Mouse (Mus musculus): ENCODE results near the gene Shb. TPM values are rescaled to one million over a fixed set of nuclear protein-coding genes. Genes with fewer than 3 reads are reported as not detected.

Shb gene
- polyA plus RNA-seq, 1 experiment from 2014 or later: 7.2 TPM

DNA sequence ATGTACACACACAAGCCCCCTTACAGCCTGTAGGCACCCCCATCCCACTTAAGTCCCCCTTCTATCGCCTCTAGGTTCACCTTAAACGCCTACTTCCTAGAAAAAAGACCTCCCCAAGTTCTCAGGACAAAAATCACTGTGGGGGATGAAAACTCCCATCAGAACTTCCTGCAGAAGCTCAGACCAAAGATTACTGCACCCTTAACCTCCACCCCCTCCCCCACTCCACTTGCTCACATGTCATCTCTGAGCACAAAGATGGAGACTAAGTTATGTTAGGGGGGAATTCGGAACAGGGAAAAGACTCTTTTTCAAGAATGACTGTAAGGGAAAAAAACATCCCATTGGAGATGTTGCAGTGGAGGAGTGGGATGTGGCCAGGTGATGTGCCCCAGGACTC, 6.7 kb downstream of the Shb start:
- H3K27me3 ChIP-seq: no peaks in the 10 kb centered on the region
- no peaks in the 10 kb centered on the region for H3K9me3 ChIP-seq
- peaks cover 51% of the 10 kb centered on the region for H3K4me1 ChIP-seq (replicated peaks)
- no peak for ATAC-seq (ENCODE audit: low FRiP score, low read depth)
- H3K9ac ChIP-seq: no peak overlapping the region
- H3K4me2 ChIP-seq: peak overlapping the region; percentile 88; the same call in 1 of the 2 replicates
- no peak overlapping the region for H3K27ac ChIP-seq (replicated peaks)
- no peak overlapping the region for H3K4me3 ChIP-seq
- WGBS: 89% methylated on average over 3 of the region's 3 CpGs
- H3K36me3 ChIP-seq: no peaks in the 10 kb centered on the region

DNA sequence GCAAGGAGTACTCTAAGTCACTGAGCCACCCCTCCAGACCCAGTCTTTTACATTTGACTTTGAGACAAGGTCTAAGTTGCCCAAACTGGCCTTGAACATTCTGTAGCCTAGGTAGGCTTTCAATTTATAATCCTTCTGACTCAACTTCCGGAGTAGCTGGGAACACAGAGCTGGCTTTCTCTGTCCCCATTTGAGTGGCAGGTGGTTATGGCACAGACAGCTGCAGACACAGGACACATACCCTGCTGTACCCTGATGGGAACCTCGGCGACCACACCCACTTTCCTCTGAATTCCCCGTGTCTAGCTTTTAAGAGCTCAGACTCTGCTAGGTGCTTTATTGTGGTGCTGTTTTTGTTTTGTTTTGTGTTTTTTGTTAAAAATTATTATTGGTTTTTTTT, 7.7 kb downstream of the Shb start:
- Histone ChIP-seq H3K9ac (no peak overlapping the region), H3K36me3 (no peaks in the 10 kb centered on the region), H3K4me1 (replicated peaks) (peaks cover 43% of the 10 kb centered on the region), H3K4me3 (no peak overlapping the region), H3K27ac (replicated peaks) (no peak overlapping the region), H3K4me2 (no peak overlapping the region), H3K27me3 (no peaks in the 10 kb centered on the region), H3K9me3 (no peaks in the 10 kb centered on the region)
- 84% methylated on average over 4 of the region's 4 CpGs for WGBS
- ATAC-seq (ENCODE audit: low FRiP score, low read depth): no peak

DNA sequence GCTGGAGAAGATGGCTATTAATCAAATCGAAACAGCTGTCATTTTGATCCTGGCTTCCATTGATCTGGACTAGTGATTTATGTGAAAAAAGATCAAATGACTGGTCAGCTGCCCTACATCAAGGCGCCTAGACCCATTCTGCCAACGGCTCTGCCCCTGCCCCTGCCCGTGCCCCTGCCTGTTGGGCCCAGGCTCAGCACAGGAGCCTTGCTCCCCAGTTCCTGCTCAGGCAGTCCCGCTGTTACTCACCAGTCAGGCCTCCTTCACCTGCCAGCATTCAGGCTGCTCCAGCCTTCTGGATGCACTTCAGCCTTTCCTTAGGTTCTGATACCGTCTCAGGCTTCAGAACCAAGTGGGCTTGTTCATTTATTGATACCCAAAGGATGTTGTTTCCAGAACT, 8.9 kb downstream of the Shb start:
- Histone ChIP-seq H3K27ac (replicated peaks) (no peak overlapping the region), H3K36me3 (no peaks in the 10 kb centered on the region), H3K4me1 (replicated peaks) (peaks cover 30% of the 10 kb centered on the region), H3K9me3 (no peaks in the 10 kb centered on the region), H3K27me3 (no peaks in the 10 kb centered on the region), H3K4me3 (no peak overlapping the region), H3K4me2 (no peak overlapping the region), H3K9ac (no peak overlapping the region)
- WGBS: 76% methylated on average over 6 of the region's 6 CpGs
- no peak for ATAC-seq (ENCODE audit: low FRiP score, low read depth)

DNA sequence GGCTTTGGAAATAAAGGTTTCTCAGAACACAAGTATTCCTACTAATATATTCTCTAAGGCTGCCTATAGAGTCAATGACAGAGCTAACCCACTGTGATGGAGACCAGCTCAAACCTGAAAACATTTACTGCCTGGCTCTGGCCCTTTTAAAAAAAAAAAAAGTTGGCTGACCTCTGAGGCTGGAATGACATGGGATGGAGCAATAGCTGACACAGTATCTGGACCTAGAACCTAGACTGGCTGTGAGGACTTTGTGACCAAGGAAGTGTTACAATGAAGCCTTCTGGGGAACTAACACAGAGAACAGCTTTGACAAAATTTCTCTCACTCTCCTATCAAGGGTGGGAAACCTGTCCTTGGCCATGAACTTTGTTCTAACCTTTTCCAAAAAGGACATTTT, 9.3 kb downstream of the Shb start:
- Histone ChIP-seq H3K27ac (replicated peaks) (no peak overlapping the region), H3K36me3 (no peaks in the 10 kb centered on the region), H3K9ac (no peak overlapping the region), H3K4me3 (no peak overlapping the region), H3K4me1 (replicated peaks) (peaks cover 26% of the 10 kb centered on the region), H3K9me3 (no peaks in the 10 kb centered on the region), H3K4me2 (no peak overlapping the region), H3K27me3 (no peaks in the 10 kb centered on the region)
- no peak for ATAC-seq (ENCODE audit: low FRiP score, low read depth)

DNA sequence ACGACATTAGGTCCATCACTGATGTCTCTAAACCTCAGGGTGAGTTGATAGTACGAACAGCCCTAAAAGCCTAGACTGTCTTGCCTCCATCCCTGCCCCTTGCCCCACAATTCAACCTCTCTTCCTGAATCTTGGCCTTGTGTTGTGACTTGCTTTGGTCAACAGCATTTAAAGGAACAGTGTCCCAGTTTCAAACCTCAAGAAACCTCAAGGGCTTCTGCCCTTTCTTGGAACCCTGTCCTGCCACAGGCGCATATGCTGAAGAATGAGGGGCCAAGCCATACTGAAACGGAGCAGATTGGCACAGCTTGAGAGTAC, 9.7 kb downstream of the Shb start:
- WGBS: 76% methylated on average over 4 of the region's 4 CpGs
- H3K4me3 ChIP-seq: no peak overlapping the region
- H3K9ac ChIP-seq: no peak overlapping the region
- H3K9me3 ChIP-seq: no peaks in the 10 kb centered on the region
- no peak overlapping the region for H3K27ac ChIP-seq (replicated peaks)
- no peak overlapping the region for H3K4me2 ChIP-seq
- peaks cover 22% of the 10 kb centered on the region for H3K4me1 ChIP-seq (replicated peaks)
- no peak for ATAC-seq (ENCODE audit: low FRiP score, low read depth)
- no peaks in the 10 kb centered on the region for H3K27me3 ChIP-seq
- H3K36me3 ChIP-seq: no peaks in the 10 kb centered on the region

DNA sequence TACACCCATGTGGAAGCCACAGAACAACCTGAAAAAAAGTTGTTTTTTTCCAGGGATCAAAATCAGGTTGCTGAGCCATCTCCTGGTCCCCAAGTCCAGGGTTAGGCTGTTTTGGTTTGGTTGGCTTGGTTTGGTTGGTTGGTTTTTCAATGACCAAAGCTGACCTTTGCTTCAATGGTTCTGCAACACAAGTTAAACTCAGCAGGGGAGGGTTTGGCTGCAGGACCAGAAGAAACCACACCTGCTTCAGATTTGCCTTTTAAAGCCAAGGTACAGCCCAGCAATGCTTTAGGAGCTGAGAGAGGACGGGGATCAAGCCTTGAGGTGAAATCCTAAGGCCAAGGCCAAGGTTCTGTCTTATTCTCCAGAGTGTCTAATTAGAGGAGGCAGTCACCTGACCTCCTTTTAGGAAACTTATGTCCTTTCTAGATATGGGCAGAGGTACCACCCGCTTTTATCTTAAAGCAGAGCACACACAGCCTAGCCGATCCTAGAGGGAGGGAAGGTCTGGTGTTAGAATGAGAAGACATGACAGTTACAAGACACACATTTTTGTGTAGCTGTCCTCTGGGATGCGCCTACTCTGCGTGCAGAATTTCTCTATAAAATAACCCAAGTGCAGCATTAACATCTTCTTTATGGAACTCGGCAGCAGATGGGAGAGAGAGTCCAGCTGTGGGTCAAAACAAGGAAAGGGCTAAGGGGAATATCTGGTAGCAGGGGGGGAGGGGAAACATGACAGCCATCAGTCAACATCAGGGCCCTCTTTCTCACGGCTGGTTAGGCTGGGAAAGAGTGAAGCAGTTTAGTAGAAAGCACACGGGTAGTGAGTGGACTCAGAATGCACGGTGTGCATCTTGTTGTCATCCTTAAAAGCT, 10.3 kb downstream of the Shb start:
- Histone ChIP-seq H3K36me3 (no peaks in the 10 kb centered on the region), H3K4me2 (no peak overlapping the region), H3K9ac (no peak overlapping the region), H3K27ac (replicated peaks) (no peak overlapping the region), H3K27me3 (no peaks in the 10 kb centered on the region), H3K4me3 (no peak overlapping the region), H3K9me3 (no peaks in the 10 kb centered on the region), H3K4me1 (replicated peaks) (peaks cover 17% of the 10 kb centered on the region; the same call in 1 of the 2 replicates)
- WGBS: 57% methylated on average over 9 of the region's 9 CpGs
- ATAC-seq (ENCODE audit: low FRiP score, low read depth): no peak

DNA sequence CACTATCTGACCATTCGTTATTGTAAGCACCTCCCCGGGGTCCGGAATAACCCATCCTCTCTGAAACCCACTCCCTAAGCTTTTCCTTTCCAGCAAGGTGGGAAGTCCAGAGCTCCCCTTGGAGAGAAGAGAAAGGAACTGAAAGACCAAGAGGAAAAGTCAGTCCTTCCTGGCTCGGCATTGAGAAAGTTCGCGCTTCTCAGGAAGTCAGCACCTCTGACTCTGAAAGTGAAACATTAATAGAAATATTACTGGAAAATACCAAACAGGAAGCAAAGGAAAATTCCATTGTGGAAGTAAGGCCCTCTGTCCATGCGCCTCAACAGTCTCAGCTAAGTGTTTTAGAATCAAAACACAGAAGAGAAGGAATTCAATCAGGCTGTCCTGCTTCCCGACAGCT, 11.9 kb downstream of the Shb start:
- H3K4me3 ChIP-seq: no peak overlapping the region
- H3K36me3 ChIP-seq: no peaks in the 10 kb centered on the region
- no peak overlapping the region for H3K9ac ChIP-seq
- H3K4me1 ChIP-seq (replicated peaks): peaks cover 8% of the 10 kb centered on the region; the same call in 1 of the 2 replicates
- no peaks in the 10 kb centered on the region for H3K9me3 ChIP-seq
- 80% methylated on average over 8 of the region's 8 CpGs for WGBS
- H3K27me3 ChIP-seq: no peaks in the 10 kb centered on the region
- no peak for ATAC-seq (ENCODE audit: low FRiP score, low read depth)
- H3K4me2 ChIP-seq: no peak overlapping the region
- H3K27ac ChIP-seq (replicated peaks): no peak overlapping the region

DNA sequence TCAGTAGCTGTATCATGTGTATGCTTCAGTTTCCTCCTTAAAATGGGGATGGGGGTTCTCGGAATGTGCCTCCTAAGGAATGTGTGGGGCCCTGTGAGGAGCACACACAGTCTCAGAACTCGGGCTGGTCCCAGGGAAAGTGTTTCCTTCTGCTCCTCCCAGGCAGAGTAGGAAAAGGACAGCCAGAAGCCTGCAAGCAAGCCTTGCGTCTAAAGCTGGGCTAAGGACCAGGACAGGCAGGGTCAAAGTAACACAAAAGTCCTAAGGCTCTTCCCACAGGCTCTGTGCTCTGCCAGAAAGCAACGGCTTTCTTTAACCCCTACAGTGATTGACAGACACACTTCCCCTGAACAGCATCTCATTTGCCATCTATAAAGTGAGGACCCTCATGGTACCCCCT, 14.9 kb downstream of the Shb start:
- Histone ChIP-seq H3K9ac (no peak overlapping the region), H3K27me3 (no peaks in the 10 kb centered on the region), H3K27ac (replicated peaks) (no peak overlapping the region), H3K4me2 (no peak overlapping the region), H3K4me1 (replicated peaks) (peaks cover 27% of the 10 kb centered on the region), H3K4me3 (no peak overlapping the region), H3K36me3 (no peaks in the 10 kb centered on the region), H3K9me3 (no peaks in the 10 kb centered on the region)
- 51% methylated on average over 4 of the region's 4 CpGs for WGBS
- ATAC-seq (ENCODE audit: low FRiP score, low read depth): no peak

DNA sequence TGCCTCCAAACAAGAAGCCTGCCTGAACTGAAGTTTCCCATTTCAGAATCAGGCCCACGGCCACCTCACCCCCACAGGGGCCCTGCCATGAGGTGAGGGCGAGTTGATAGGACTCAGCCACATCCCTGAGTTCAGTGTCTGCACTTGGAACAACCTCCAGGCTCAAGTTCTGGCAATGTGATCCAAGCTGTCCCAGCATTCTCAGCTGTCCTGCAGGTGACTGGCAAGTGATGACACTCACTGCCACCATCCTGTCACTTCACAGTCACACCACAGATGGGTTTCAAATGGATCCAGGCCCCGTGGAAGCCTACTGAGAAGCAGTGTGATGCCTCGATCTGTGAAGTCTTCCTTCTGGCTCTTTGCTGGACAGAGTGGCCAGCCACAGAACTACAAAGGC, 16.4 kb downstream of the Shb start:
- Histone ChIP-seq H3K9ac (no peak overlapping the region), H3K9me3 (no peaks in the 10 kb centered on the region), H3K27me3 (no peaks in the 10 kb centered on the region), H3K36me3 (no peaks in the 10 kb centered on the region), H3K4me2 (no peak overlapping the region), H3K27ac (replicated peaks) (no peak overlapping the region), H3K4me3 (no peak overlapping the region), H3K4me1 (replicated peaks) (peaks cover 20% of the 10 kb centered on the region)
- 66% methylated on average over 4 of the region's 4 CpGs for WGBS
- no peak for ATAC-seq (ENCODE audit: low FRiP score, low read depth)

DNA sequence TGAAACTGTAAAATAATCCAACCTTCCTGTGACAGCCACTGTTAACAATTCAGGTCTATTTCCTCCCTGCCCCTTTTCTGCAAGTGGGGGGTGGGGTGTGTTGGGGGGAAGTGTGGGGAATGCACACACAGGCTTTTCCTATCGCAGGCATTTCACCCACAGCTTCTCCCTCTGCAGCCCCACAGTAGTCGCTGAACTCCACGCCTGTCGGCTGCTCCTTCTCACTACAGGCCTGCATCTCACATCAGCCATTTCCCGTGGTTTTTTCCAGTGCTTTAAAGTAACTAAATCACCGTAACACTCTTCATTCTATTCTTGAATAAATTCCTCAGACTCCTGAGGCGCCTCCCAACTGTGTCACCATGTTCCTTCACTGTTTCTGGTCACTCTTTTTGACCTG, 17.9 kb downstream of the Shb start:
- ATAC-seq (ENCODE audit: low FRiP score, low read depth): no peak
- Histone ChIP-seq H3K9ac (no peak overlapping the region), H3K27ac (replicated peaks) (no peak overlapping the region), H3K27me3 (no peaks in the 10 kb centered on the region), H3K4me3 (no peak overlapping the region), H3K4me1 (replicated peaks) (peaks cover 31% of the 10 kb centered on the region), H3K9me3 (no peaks in the 10 kb centered on the region), H3K4me2 (peak overlapping the region; percentile 36), H3K36me3 (no peaks in the 10 kb centered on the region)
- 16% methylated on average over 7 of the region's 7 CpGs for WGBS

DNA sequence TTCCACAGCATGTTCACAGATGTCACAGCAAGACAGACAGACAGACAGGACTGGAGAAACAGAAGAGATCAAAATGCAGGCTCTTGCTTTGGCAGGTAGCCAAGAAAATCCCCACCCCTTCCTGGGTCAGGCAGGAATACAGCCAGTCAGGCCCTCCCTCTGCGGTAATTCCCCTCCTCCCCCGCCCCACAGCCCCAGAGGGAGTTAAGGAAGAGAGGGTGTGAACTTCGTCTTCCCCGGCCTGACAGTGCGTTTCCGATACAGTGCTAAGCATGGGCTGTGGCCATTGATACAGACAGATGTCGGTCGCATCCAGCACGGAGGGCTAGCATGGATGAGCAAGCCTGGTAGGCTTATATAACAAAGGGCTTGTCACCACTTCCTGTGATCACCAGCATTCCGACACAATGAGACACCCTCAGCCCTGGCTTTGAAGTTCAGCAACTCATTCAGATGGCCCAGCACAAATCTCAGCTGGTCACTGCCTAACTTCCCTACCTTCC, 18.4 kb downstream of the Shb start:
- Histone ChIP-seq H3K9ac (no peak overlapping the region), H3K27ac (replicated peaks) (peak overlapping the region; percentile 36; the same call in 1 of the 2 replicates), H3K36me3 (no peaks in the 10 kb centered on the region), H3K9me3 (no peaks in the 10 kb centered on the region), H3K4me2 (peak overlapping the region; percentile 36), H3K4me1 (replicated peaks) (peaks cover 36% of the 10 kb centered on the region), H3K4me3 (no peak overlapping the region), H3K27me3 (no peaks in the 10 kb centered on the region)
- 5% methylated on average over 10 of the region's 10 CpGs for WGBS
- peak; percentile 24; the same call in 1 of the 2 replicates for ATAC-seq (ENCODE audit: low FRiP score, low read depth)

DNA sequence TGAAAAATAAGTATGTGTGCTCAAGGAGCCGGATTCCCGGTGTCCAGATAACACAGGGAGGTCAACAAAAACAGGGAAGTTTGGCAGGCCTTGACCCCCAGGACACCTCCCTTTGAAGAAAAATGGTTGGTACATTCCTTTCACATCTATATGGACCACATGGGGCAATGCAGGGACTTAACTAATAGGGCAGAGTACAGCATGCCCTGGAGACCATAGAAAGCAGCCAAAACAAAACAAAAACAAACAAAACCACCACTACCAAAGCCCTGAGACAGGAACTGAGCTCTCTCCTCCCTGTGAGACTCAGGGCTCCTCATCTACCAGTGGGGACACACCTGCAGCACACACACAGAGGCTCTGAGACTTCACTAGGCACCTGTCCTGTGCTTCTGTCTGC, 18.9 kb downstream of the Shb start:
- no peaks in the 10 kb centered on the region for H3K36me3 ChIP-seq
- no peak overlapping the region for H3K9ac ChIP-seq
- H3K4me1 ChIP-seq (replicated peaks): peaks cover 42% of the 10 kb centered on the region
- H3K4me3 ChIP-seq: no peak overlapping the region
- no peaks in the 10 kb centered on the region for H3K9me3 ChIP-seq
- ATAC-seq (ENCODE audit: low FRiP score, low read depth): no peak
- H3K27me3 ChIP-seq: no peaks in the 10 kb centered on the region
- peak overlapping the region; percentile 36; the same call in 1 of the 2 replicates for H3K27ac ChIP-seq (replicated peaks)
- H3K4me2 ChIP-seq: no peak overlapping the region
- WGBS: 77% methylated on average over 2 of the region's 2 CpGs

DNA sequence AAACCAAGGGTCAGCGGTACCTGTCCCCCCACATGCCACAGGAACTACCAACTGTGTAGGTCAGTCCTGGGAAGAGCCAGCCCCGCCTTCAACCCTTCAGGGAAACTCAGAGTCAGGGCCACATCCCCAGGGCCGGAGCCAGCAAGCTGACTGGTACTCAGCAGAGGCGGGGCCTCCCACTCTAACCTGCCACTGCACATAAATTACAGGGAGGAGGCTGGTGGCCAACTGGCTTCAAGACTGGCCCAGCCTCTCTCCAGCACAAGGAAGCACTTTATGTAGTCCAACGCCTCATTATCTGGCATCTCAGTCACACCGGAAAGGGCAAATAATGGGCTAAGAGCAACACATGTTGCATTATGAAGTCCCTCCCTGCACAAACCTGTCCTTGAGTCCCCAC, 22.1 kb downstream of the Shb start:
- Histone ChIP-seq H3K9me3 (no peaks in the 10 kb centered on the region), H3K9ac (no peak overlapping the region), H3K27ac (replicated peaks) (no peak overlapping the region), H3K4me3 (no peak overlapping the region), H3K36me3 (no peaks in the 10 kb centered on the region), H3K4me2 (no peak overlapping the region), H3K4me1 (replicated peaks) (peaks cover 55% of the 10 kb centered on the region), H3K27me3 (no peaks in the 10 kb centered on the region)
- WGBS: 44% methylated on average over 6 of the region's 6 CpGs
- no peak for ATAC-seq (ENCODE audit: low FRiP score, low read depth)

Data from hindbrain, embryonic 15.5 days (tissue).